Mouse (Mus musculus): ENCODE data around the gene Rwdd4a. TPM values are rescaled to one million over a fixed set of nuclear protein-coding genes. Genes with fewer than 3 reads are reported as not detected.
A peak's percentile ranks its signal among the peaks of the same experiment; 100 is the strongest.

The Rwdd4a gene
- total RNA-seq (2021) = 10 to 100 TPM; 28.8 to 31.3 TPM
- long read RNA-seq, experiment 1, partial matches to known transcripts = 1 of 21 reads
- long read RNA-seq, experiment 1, other reads (novel, unspliced or antisense) = 20 of 21 reads
- long read RNA-seq, experiment 2, transcript Rwdd4a-205 (1 exons, 2,498 nt) = major isoform, 5 of 34 reads
- long read RNA-seq, experiment 2, partial matches to known transcripts = 1 of 34 reads
- long read RNA-seq, experiment 2, other reads (novel, unspliced or antisense) = 28 of 34 reads

DNA sequence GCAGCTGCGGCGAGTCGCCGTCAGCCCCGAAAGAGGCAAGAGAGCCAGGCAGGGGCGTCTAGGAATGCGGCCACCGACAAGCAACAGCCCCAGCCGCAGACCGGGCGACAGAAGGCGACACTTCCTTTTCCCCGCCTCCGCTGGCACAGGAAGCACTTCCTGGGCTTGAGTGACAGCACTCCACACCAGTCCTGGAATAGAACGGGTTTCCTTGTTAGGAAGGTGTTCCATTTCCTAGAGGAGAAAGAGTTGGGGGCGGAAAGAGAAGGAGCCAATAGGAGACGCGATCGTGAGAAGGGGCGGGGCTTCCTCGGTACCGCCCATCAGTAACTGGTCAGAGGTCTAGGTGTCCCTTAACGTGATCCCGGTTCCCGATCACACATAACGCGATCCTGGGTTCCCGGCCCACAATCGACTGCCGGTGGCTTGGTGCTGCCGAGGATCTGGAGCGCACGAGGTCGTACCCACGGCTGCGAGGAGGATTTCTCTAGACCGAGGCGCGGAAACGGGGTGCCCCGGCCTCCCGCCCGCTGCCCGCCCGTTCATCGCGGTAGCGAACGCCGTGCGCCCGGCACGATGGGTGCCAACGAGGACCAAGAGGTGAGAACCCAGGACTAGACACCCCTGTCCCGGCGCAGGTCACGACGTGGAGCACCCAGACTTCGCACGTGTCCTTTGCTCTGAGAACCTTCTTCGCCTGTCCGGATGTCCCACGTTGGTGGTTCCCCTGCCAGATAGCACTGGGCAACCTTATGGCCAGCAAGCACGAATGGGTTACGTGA lies at the start of gene Rwdd4a, which contains the start of gene Trappc11:
Gene Rwdd4a (plus strand): TSS at position 321 of the 782 bp plus-strand sequence.
Gene Trappc11 (minus strand): TSS at position 127 of the 782 bp plus-strand sequence.
- DNase-seq (ENCODE audit: low spot score in 2 of 2) = peak; percentile 95 to 99

- DNase-seq (ENCODE audit: low spot score in 2 of 2) = no peak
Observed at GRCm38 (mm10) chr8:47487231-47487630, 46.2 kb upstream of the Rwdd4a start.

DNA sequence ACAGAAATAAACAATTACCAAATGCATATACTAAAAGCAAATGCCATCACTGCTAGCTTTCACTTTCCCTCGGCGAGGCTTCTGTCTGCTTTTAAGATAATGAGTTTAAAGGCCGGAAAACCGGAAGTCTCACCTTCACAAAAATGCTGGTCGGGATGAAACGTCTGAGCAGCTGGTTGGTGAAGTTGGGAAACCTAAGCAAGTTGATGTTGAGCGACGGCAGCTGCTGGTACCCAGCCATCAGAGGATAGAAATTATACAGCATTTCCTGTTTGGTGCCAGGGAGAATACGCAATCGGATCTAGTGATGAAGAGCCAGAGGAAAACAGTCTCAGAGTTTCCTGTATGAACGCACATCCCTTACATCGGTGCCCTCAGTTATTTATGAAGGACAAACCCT lies 40.4 kb upstream of the Rwdd4a start:
- DNase-seq (ENCODE audit: low spot score in 2 of 2) = no peak

- DNase-seq (ENCODE audit: low spot score in 2 of 2) = no peak
Observed at GRCm38 (mm10) chr8:47494602-47495153, 38.8 kb upstream of the Rwdd4a start.

GRCm38 (mm10) chr8:47495428-47495827 lies 38.0 kb upstream of the Rwdd4a start:
- DNase-seq (ENCODE audit: low spot score in 2 of 2) = no peak

DNA sequence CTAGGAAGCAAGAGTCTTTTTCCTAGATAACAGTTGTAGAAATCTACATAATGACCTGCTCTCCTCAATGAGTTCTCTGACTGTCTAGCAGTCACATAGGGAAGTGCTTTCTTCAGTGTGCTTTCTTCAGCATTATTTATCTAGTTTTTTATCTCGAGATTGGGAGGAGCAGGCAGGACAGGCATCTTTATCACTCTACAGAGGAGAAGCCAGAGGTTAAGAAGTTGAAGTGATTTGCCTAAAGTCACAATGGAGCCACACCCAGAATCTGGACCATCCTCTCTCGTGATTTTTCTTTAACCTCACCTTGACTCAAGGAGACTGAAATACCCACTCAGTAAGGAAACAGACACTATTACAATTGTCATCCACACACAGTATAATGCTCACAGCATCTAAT lies 31.5 kb upstream of the Rwdd4a start:
- no peak for DNase-seq (ENCODE audit: low spot score in 2 of 2)

DNA sequence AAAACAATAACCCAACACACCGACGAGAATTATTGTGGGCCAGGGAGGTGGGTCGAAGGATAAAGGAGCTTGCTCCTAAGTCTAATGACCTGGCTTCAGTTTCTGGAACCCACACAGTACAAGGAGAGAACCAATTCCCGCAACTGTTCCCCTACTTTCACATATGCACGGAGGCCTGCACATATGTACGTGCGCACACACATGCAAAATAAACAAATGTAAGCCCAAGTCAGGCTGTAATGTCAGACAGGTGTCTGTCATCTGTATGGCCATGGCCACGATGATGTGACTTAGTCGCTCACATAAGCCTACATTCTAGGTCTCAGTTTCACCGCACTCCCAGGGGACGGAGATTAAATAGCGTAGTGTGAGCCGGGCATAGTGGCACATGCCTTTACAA lies 30.9 kb upstream of the Rwdd4a start:
- DNase-seq (ENCODE audit: low spot score in 2 of 2) = no peak

DNA sequence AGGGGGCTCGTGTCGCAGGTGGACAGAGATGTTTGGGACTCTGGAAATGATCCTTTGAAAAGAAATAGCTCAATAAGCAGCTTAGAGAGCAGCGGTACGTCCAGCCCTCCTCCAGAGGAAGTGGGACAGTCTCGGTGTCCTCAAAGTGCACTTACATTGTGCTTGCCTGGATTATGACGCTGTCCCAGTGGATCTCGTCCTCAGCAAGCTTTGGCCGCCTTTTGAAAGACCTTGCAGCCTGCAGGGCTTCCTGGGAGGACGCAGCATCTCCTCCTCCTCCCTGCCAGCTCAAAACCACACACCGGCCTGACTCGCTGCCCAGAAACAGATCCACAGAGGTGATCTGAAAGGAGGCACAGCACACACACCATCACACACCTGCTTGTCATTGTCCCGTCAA lies 28.0 kb upstream of the Rwdd4a start:
- DNase-seq (ENCODE audit: low spot score in 2 of 2) = no peak

DNA sequence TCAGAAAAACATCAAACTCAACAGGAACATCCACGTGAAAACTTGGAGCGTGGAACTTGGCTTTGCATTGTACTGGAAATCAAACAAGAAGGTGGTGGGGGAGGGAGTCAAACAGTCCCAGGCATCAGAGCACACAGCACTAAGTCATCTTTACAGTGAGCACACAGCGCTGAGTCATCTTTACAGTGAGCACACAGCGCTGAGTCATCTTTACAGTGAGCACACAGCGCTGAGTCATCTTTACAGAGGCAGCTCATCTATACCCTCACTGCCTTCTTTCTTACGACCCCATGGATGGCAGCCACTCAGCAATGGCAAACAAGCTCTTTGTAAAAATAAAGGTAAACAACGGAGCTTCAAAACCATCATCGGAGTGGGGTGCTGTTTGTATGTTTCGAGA lies 22.5 kb upstream of the Rwdd4a start:
- no peak for DNase-seq (ENCODE audit: low spot score in 2 of 2)

DNA sequence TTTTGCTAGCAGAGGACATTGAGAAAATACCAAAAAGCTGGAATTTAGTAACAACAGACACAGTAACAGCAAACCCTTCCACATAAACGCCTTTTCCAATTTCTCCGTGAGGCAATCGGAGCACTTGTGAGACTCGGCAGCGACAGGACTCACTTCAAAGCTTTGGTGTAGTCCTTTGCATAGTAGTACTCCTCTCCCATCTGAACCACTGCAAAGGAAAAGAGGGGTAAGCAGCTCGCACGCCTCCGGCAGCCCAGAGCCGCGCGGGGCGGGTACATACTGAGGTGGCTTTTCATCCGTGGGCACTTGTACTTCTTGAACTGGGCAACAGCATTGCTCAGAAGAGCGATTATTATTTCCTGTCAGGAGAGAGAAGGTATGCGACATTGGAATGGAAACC lies 19.9 kb upstream of the Rwdd4a start:
- no peak for DNase-seq (ENCODE audit: low spot score in 2 of 2)

GRCm38 (mm10) chr8:47528094-47528493 lies 5.4 kb upstream of the Rwdd4a start:
- DNase-seq (ENCODE audit: low spot score in 2 of 2) = no peak

GRCm38 (mm10) chr8:47538323-47538722 lies 4.9 kb downstream of the Rwdd4a start:
- no peak for DNase-seq (ENCODE audit: low spot score in 2 of 2)

DNA sequence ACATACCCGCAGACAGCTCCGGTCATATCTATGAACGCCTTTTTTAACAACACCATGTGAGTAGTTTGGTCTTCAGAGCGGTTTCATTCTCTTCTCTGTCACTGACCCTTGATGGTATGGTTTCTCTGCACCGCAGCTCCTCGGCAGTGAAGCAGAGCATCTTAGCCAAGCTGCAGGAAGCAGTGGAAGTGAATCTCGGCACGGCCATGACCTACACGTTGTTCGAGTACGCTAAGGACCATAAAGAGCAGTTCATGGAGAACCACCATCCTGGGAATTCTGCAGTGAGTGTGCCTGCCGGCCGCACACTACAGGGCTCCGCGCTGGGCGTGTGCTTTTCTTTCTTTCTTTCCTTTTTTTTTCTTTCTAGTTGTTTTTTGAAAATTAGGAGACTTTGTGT lies 9.3 kb downstream of the Rwdd4a start:
- DNase-seq (ENCODE audit: low spot score in 2 of 2) = no peak

DNA sequence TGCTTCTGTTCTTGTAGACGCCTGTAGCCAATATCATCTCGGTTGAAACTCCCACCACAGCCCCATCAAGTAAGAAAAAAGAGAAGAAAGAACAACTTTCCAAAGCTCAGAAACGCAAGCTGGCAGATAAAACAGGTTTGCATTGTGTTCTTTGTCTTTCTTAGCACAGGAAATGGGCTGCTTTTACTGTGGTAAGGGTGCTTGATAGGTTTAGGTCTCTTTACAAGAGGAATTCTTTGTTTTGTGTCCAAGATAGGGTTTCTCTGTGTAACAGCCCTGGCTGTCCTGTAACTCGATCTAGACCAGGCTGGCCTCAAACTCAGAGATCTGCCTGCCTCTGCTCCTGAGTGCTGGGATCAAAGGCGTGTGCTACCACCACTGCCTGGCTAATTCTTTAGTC lies 10.6 kb downstream of the Rwdd4a start:
- no peak for DNase-seq (ENCODE audit: low spot score in 2 of 2)

DNA sequence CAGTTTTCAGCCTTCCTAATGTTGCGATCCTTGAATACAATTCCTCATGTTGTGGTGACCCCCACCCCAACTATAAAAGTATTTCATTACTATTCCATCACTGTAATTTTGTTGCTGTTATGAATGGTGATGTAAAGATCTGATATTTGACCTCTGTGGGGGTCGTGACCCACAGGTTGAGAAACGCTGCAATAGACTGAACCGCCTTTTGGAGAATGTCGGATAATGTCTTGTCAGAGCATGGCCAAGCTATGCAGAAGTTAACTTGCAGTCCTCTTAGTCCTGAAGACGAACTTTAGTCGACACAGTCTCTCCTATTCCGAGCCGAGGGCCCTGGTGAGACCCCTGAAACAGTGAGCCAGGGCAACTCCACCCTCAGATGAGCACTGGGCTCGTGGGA lies 13.6 kb downstream of the Rwdd4a start:
- DNase-seq (ENCODE audit: low spot score in 2 of 2) = no peak

DNA sequence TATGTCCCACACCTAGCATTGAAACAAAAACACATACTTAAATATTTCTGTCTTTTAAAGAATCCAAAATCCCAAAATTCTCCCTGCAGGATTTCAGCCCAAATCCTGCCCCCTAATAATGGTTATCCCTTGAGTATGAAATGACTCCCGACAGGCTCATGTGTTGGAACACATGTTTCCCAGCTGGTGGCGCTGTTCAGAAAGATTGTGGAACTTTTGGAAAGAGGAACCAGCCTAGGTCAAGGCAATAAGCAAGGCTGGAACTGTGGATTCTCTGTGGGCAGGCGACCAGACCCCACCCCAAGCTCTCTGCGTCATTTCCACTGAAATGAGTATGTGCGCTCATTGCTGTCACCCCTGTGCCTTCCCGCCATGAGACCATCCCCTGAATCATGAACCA lies 20.1 kb downstream of the Rwdd4a start:
- no peak for DNase-seq (ENCODE audit: low spot score in 2 of 2)

DNA sequence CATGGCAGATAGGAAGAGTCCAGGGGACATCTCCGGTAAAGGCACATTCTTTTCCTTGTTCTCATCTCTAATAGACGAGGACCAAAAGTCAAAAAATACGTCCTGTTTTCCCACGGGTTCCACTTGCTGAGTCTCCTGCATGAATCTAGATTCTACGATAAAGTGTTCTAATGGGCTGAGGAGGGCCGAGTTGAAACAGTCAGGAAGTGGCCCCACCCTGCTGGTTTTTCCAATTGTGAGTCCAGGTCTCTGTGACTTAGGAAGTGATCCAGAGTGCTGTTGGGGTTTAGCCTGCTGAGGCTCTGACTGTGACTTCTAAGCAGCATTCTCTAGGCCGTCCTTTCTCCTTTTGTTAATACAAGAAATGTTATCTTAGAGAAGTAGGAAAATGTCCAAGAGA lies 23.0 kb downstream of the Rwdd4a start:
- no peak for DNase-seq (ENCODE audit: low spot score in 2 of 2)

GRCm38 (mm10) chr8:47558274-47558673 lies 24.8 kb downstream of the Rwdd4a start:
- DNase-seq (ENCODE audit: low spot score in 2 of 2) = no peak

GRCm38 (mm10) chr8:47560801-47561200 lies 27.3 kb downstream of the Rwdd4a start:
- no peak for DNase-seq (ENCODE audit: low spot score in 2 of 2)

DNA sequence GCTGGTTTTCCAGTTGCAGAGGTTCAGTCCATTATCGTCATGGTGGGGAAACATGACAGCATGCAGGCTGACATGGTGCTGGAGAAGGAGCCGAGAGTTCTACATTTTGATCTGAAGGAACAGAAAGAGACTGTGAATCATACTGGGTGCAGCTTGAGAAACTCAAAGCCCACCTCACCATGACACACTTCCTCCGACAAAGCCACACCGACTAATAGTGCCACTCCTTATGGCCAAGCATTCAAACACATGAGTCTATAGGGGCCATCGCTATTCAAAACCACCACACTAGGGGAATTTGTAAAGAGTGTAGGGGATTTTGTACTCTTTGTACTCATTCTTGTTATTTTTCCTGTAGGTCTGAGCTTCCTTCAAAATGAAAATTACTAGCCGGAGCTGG lies 33.1 kb downstream of the Rwdd4a start:
- no peak for DNase-seq (ENCODE audit: low spot score in 2 of 2)

GRCm38 (mm10) chr8:47568098-47568497 lies 34.6 kb downstream of the Rwdd4a start:
- no peak for DNase-seq (ENCODE audit: low spot score in 2 of 2)

GRCm38 (mm10) chr8:47570161-47570560 lies 36.7 kb downstream of the Rwdd4a start:
- peak; percentile 15 to 49 for DNase-seq (ENCODE audit: low spot score in 2 of 2)
